Mouse (Mus musculus): ENCODE results near the gene Krba1.

Gene Krba1

DNA sequence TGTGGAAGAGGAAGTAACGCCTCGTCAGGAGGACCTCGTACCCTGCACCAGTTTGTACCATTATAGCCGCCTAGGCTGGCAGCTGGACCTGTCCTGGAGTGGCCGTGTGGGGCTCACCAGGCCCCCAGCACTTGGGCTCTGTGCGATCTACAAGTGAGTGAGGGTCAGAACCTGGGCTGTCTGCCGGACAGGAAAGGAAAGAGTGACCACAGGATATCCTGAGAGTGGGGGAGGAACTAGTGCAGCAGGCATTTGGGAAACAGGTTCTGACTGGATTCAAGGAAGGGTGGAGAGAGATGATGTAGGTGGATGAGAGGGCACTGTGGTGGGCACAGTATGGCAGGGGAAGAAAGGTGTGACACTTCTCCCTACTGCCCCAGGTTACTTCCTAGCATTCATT is 53.1 kb downstream of the Krba1 start:
- no peak for DNase-seq (ENCODE audit: low spot score)

DNA sequence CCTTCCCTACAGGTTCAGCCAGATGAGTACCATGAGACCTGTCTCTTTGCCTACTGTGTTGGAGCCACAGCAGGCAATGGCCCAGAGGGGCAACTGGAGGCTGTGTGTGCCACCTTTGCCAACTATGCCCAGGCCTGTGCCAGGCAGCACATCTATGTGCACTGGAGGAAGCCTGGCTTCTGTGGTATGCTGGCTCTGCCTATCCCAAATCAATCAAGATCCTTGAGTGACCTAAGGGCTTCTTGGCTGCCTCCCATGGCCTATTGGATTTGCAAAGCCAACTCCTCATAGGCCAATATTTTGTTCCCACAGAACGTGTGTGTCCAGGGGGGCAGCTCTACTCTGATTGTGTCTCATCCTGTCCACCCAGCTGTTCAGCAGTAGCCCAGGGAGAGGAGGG is 56.8 kb downstream of the Krba1 start:
- no peak for DNase-seq (ENCODE audit: low spot score)

DNA sequence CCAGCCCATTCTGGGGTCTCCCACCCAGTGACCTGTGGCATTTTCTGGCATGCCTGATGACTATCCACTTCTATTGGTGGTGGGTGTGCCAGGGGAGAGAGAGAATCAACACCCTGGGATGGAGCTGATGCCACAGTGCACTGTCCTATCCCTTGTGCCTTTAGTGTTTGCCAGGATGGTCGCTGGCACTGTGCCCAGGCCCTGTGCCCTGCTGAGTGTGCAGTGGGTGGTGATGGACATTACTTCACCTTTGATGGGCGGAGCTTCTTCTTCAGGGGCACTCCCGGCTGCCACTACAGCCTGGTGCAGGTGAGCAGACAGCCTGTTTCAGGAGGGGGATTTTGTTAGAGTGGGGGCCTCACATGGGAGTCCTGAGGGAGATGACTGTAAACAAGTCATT is 57.4 kb downstream of the Krba1 start:
- DNase-seq (ENCODE audit: low spot score): no peak

DNA sequence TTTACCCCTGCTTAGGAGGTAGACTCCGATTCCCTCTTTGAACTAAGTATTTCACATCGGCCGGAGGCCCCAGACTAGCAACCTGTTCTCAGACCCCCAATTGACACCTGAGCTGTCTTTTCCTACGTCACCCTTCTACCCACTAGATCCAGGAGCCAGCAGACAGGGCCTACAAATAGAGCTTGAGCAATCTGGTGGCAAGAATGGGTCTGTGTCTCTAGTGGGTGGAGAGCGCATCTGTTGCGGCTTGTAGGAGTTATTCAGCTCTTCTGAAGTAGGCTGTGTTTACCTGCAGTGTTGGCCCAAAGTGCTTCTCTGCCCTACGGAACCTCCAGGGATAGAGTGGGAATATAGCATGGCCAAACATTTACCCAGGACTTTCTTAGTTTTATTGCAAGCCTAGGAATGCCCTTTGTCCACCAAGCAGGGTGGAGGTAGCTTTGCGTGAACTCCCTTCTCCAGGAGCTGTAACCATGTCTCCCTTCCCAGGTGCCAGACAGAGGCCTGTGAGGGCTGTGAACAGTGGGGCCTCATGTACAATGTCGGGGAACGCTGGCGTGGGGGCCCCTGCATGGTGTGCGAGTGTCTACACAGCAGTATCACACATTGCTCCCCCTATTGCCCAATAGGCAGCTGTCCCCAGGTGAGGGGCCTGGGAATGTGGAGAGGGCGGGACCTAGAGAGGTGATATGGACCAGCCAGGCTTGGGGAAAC is 69.7 kb downstream of the Krba1 start:
- no peak for DNase-seq (ENCODE audit: low spot score)

GRCm38 (mm10) chr6:48466715-48467114 is 71.3 kb downstream of the Krba1 start:
- DNase-seq (ENCODE audit: low spot score): no peak

GRCm38 (mm10) chr6:48467490-48467889 is 72.1 kb downstream of the Krba1 start:
- no peak for DNase-seq (ENCODE audit: low spot score)

Data from testis, postnatal 10 days (tissue).